Mouse (Mus musculus) hindlimb bud, embryonic 11.5 days (tissue): ENCODE measurements at regions not wholly inside any gene's neighbourhood (a gene's known extent, or its start where the extent isn't known, plus 50 kb on each side); places are given as distances from the start of the nearest gene placed in this dataset.

ENCODE experiments used
- DNase-seq: peaks from one replicate; pipeline ENCODE4 v3.0.0-alpha.2; 2012; ENCODE audit warnings: low read depth, low spot score; ENCODE audit errors: extremely low spot score

DNA sequence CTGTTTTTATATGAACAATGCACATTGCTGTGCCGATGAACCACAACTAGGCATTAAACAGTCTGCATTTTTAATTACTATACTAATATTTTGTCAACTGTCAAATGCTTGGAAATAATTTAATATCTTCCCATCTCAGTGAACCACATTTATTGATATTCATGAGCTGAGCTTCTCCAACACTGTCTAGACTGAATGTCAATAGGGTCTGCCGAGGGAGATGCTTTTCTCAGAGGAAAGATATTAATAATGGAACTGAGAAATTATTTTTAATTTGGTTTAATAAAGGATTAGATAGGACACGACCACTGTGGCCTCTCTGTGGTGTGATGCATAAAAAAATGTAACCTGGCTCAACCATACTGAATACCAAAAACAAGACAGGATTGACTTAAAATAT, 381.7 kb upstream of the A1bg start:
- DNase-seq = no peak

DNA sequence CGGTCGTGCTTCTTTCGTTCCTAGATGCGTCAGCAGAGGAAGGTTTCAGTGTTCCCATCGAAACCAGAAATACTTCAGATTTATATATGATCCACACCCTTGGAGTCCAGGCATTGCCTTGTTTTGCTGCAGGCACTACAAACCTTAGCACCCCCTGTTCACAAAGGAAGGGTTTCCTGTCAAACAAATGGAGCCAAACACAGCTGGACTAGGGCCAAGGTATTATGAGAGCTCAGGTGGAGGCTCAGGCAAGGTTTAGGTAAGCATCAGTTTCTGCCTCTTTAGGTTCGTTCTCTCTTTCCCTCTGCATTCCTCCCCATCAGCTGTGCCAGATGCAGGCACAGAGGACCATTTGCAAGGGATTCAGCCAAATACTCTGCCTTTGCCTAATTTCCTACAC, 377.0 kb upstream of the A1bg start:
- DNase-seq = no peak

DNA sequence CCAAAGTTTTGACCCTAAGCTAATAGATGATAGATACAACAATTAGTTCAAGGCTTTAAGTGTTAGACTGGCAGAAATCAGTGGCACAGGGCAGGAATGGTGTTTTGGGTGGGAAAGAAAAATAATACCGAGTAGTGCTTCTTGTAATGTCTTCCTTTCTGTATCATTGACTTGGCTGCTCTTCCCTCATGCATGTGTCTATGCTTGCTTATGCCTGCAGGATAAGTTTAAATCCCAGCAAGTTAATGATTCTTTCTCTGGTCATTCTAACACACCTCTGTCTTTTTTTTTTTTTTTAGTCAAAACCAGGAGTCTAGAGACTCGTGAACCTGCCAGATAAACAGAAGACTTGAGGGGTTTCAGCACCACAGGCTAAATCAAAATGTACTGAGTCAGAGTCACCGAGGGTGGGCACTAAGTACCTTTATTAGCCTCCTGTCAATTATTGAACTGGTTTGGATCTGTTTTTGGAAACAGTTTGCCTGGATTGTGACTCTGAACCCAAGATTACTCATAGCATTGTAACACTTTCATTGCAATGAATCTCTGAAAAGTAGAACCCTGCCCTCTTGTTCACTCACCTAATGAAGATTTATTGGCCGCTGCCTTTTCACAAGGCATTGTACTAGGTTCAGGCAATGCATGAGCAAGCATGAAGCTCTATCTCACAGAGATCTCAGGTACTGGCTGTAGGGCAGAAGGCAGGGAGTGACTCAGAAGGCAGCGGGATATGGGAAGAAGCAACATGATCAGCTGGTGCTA, 374.8 kb upstream of the A1bg start:
- DNase-seq = no peak

DNA sequence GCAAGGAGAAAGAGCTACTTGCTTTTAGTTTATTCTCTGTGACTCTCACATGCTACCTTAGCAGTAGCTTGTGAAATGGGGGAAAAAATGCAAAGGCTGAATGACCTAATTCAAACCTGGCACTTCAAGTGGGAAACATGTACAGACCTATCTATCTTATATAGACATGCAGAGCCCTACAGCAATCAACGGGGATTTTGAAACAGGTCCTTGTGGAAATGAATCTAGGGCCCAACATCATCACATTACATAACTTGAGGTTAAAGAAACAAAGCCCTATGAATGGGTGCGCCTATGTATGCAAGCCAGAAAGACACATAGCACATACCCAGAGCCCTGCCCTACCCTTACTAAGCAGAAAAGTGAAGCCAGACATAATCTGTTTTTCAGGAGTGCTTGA, 371.8 kb upstream of the A1bg start:
- DNase-seq = no peak

DNA sequence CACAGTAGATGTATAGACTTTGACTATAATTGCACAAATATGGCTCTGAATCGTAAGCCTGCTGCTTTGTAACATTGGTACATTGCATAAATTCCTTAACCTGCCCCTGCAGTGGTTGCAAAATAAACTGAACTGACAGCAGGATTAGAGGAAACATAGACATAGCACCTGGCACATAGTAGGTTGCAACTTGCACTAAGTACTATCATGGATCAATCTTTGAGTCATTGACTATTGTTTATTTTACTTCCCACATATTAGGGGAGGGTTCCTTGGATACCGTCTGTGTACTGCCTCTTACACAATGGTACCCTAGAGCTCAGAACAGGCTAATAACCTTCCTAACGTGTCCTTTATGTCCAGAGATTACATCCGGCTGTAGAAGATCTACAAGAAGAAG, 371.3 kb upstream of the A1bg start:
- no peak for DNase-seq

DNA sequence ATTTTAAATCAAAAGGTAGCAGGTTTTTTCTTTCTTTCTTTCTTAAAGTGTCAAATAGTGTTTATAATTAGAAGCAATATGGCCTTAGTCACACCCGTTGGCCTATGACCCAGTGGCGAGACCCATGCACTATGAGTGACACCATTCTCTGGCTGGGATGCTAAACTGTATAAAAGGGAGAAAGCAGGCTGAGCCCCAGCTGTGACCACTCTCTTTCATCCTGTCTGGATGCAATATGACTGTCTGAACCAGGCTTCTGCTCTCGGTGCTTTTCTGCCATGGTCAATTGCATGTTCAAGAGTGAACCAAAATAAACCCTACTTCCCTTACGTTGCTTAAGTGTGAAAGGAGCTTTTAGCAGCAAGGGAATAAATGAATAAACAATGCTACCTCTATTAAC, 346.0 kb upstream of the A1bg start:
- no peak for DNase-seq

DNA sequence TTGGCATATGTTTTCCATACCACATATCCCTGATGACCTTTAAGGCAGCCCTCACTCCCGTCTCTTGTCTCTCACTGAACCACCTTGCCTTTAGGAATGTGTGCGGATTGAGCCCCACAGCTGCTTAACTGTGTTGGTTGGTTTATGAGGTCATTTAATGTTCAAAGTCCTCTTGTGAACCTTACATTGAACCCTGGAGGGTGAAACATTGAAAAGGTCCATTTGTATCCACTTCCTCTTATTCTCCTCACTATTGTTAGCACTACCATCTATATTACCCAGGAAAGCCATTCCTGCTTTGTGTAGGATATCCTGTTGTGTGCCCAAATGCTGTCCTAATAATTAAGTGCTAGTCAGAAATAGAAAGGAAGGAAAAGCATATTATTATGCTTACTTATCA, 336.2 kb upstream of the A1bg start:
- DNase-seq = no peak

DNA sequence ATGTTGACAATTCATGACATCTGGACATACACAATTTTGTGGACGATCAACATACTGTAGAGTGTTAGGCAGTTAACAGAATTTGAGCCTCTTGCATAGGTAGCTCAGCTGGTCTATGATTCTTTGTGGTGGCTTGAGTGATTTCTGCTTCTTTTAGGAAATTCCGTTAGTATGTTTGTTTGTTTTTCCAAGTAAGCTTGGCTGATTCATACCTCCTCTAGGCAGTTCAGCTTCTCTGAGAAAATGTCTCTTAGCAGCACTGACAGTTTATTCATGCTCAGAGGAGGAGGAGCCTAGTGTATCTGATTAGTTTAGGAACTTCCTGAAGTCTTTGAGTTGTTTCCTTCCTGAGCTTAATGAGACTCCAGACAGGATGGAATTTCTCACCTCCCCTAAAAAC, 321.7 kb upstream of the A1bg start:
- no peak for DNase-seq

DNA sequence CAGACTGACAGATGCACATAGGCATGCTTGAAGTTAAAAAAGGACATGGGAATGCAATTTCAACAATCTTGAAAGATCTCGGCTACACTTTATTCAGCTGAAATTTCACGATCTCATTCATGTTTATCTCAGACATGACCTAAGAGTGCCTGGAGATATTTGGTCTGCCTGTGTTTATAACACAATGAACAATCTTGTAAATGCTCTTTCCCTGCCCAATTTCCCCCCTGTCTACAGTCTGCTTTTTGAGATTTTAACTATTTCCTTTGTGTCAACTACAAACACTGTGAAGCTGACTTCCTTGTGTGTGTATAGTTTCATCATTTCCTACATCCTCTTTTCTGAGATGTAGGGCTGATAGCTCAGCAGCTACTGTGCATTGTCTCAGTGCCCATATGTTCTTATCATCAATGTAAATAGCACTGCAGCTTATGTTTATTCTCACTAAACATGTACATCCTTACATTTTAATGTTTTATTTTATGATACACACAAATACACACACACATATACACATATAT, 319.4 kb upstream of the A1bg start:
- no peak for DNase-seq

DNA sequence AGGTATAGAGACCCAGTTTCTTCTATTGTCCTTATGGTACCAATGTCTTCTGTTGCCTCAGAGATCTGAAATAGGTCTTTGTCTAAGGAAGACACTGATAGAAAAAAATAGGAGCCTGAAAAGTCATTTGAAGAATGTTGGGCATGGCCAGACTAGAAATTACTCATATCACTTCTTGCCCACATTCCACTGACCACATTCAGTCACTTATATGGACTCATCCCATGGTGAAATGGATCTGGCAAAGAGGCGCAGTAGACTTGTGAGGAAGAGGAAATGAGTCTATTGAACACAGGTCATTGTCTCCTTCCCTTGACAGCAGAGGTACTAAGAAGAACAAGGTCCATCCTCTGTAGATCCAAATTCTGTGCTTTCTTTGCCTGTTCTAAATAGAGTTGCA, 318.9 kb upstream of the A1bg start:
- no peak for DNase-seq

DNA sequence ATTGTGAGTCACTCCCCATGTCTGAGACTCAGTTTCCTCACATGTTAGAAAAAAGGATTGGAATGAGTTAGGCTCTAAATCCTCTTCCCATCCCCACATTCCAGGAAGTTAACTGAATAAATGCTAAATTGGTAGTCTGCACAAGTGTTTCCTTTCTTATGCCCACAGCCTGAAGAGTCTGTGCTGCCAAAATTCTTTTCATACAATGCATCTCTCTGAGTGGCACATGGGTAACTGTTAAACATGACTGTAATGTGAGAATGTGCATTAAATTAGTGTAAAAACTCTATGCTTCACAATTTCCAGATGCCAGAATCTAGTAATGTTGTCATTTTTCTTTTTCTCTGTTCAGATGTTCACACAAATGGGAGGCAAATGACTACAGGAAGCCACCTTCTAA, 317.5 kb upstream of the A1bg start:
- DNase-seq = no peak

DNA sequence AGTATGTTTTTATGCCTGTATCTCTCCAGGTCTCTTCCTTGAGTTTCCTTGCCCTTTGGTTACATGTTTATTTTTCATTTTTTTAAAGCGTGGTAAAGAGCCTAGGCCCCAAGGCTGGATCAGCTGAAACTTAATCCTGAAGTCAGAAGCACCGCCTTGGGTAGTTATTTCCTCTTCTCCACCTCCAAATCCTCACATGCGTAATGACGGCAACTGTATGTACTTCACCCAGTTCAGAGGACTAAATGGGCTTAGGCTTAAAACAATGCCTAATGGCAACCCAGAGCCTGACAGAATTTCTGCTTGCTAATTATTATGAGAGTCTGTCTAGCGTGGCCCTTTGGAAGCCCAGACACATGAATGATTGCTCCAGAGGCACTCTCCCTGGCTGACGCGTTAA, 316.6 kb upstream of the A1bg start:
- no peak for DNase-seq

DNA sequence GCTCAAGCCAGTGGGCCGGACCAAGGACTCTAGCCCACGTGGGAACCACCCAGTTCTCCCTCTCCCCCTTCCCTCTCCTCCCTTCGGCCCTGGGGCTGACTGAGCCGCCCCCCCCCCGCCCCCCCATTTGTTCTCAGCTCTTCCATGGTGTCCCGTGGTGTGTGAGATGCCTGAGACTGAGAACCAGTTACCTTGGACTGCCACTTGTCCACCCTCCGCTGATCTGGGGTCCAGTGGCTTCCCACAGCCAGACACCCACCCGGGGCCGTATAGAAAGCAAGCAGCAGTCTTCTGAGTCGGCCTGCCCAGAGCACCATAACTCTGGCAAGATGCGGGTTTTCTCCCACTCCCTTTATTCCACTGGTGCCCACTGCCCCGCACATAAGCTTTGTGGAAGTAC, 316.2 kb upstream of the A1bg start:
- no peak for DNase-seq

DNA sequence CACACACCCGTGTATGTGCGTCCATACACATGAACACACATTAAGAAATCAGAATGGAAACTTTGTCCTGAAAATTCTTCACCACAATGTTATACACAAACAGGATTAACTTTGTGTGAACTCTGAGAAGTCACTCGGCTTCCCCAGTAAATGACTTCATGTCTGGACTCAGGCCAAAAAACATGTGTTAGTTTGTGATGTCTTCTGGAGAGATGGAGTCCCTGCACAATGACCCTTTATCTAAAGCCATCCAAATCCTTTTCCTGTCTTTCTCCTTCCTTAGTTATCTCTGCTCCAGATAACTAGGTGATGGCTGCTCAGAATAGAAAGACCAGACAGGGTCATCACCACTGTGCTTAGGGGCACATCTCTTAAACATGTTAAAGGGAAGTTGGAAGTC, 306.8 kb upstream of the A1bg start:
- DNase-seq = no peak

DNA sequence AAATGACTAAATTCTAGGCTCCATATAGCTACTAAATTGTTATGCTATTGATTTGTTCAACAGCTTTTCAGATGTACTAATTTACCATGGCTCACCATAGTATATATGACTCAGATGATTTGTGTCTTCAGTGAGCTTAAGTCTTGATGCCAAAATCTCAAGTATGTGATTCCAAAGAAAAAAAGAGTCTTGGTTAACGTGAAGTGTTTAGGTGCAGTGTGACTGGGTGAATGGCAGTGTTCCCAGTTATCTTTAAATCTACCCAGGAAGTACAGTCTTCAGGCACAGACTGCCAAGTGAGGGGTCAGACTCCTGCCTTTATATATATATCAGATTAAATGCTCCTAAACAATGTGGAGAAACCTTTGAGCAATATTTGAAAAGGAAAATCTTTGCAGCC, 300.1 kb upstream of the A1bg start:
- no peak for DNase-seq

DNA sequence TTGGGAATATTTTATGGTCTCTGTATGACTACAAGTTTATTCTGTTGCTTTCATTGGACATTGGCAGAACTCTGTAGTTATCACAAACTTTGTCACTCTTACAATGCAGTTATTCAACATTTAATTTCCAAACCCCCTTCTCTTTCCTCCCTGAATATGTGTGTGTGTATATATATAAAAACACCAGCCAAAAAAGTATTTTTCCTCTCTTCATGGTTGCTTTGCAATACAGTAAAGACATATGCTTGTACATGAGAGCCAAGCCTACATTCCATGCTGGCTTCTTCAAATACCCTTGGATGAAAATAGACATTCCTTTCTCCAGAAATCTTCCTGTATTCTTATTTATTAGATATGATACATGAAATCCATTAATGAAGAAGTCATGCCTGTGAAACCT, 287.3 kb upstream of the A1bg start:
- DNase-seq = no peak

DNA sequence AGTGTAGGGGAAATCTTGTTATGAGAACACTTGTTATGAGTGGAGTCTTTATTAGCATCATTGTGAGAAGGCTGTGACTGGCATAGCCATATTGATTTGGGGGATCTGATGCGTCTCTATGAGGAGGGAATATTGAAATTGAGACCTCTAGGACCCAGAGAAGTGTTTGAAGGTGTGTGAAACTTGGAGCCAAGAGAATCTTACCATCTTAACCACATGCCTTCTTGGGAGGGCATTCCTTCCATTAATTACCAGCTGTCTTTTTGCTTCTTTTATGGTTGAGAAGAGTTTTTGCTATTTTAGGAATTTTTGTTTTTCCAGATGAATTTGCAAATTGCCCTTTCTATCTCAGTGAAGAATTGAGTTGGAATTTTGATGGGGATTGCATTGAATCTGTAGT, 267.2 kb upstream of the A1bg start:
- no peak for DNase-seq

DNA sequence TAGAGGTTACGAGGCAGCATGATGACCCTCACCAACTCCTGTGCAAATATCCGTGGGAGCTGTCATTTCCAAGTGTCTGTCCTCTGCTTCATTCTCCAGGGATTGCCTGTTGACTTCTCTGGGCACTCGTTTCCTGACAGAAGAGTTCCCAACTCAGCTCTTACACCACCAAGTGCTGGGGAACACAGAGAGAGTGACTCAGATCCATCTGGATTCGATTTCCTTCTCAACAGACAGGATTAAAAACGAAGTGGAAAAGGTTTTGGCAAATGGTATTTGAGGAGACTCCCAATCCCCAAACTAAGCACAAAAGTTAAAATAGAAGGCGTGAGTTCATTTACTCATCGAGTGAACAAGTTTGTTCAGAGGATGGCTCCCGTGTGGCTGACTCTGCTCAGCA, 266.7 kb upstream of the A1bg start:
- no peak for DNase-seq

DNA sequence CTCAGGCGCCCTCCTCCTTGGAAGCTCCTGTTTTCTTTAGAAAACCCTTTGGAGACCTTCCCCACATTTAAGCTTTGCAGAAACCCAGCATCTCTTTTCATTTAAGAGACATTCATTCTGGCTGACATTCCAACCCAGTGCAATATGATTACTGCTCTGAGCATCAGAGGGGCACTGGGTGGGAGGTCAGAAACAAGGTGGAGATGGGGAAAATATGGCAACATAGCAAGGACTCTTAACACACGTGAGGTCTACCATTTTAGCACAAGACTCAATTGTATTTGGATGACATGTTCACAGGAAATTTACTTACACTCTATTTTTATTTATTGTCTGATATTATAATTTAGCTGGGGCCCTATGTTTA, 261.8 kb upstream of the A1bg start:
- no peak for DNase-seq

DNA sequence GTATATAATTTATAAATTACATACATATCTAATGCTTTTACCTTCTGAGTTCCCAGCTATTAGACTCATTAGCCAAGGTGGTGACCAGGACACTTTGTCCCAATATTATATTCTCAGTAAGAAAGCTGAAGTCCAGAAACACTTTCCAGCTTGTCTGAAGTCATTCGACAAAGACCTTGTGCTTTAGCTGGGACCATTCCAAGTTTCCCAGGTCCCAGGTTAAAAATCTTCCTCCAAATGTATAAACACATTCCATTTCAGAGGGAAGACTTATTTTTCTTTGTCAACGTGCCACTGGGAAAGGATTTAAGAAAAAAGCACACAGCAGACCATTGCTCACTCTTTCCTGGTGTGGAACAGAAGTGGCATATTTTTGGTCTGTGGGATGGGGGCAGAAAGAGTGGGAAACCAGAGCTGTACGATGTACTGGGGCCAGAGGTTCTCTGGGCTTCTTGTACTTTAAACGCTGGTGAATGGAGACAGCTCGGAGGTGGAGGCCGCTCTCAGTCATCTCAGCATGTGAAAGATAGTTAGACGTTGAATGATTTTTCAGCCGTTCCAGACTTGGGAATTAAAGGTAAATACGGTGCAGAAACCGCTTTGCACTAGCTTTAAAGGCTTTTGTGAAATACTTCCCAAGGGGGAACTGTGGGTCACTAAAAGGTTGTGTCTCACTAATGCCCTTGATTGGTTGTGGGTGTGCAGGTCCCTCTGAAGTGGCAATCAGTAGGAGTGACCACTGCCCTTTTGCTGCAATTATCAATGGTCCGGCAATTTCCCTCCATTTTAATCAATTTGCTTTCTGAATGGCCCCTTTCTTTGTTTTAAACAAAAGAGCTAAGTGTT, 261.2 kb upstream of the A1bg start:
- DNase-seq = no peak

DNA sequence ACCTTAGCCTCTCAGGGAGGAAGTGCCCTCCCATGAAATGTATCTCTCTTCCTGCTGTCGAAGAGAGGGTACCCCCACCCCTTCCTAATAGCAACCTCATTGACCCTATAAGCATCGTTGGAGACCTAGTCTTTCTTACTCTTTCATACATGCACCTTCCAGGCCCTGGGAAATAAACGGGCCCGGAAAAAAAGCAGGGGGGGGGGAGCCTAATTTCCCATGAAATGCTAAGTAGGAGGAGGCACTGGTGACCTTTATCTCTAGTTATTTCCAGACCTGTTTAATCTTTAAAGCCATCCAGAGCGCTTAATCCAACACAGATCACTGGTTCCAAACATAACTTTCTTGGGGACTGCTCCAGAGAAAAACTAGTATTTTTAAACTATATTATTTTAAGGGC, 260.5 kb upstream of the A1bg start:
- DNase-seq = no peak

DNA sequence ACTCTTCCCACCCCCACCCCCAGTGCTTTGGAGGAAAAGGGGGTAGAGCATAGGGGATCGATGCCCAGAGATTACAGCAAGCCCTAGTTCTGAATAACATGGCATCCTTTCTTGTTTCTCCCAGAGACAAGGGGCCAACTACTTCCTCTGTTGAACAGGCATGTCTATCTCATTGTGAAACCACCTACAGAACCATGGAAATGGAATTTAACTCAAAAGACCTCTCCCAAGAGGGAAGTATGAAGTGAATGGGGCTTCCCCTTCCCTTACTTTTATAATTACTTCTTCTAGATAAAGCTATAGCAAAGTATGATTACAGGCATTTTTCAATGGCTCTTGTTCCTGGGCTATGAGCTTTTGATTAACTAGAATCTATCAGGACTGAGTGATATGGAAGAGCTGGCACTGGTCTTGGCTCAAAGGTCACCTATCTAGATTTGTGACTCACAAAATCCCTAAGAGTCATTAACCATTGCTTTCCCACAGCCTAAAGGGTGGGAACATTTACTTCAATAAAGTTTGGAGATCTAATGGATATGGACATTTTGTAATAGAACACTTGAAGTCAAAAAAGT, 246.1 kb upstream of the A1bg start:
- no peak for DNase-seq
